Mouse (Mus musculus) neutrophil, adult 5-6 weeks (primary cell): ENCODE measurements around the gene Vps29. TPM values are rescaled to one million over a fixed set of nuclear protein-coding genes. Genes with fewer than 3 reads are reported as not detected.

Experiments used
- ATAC-seq: fragments of 151-379, 151-347 bp; 2 replicates; pipeline ENCODE4 v1.8.0; 2017; ENCODE audit warnings: mild to moderate bottlenecking, moderate TSS enrichment; ENCODE audit not compliant: insufficient number of reproducible peaks, poor library complexity, low FRiP score, severe bottlenecking; ENCODE audit errors: extremely low read depth
- total RNA-seq: library from RNA; stranded (forward); fragments of 200-1000 nt; gene quantifications from 2 replicates; pipeline ENCODE4 v1.2.3, GENCODE M21; 2017

Vps29 gene
- total RNA-seq, 1 experiment from 2014 or later: 60.3 TPM

DNA sequence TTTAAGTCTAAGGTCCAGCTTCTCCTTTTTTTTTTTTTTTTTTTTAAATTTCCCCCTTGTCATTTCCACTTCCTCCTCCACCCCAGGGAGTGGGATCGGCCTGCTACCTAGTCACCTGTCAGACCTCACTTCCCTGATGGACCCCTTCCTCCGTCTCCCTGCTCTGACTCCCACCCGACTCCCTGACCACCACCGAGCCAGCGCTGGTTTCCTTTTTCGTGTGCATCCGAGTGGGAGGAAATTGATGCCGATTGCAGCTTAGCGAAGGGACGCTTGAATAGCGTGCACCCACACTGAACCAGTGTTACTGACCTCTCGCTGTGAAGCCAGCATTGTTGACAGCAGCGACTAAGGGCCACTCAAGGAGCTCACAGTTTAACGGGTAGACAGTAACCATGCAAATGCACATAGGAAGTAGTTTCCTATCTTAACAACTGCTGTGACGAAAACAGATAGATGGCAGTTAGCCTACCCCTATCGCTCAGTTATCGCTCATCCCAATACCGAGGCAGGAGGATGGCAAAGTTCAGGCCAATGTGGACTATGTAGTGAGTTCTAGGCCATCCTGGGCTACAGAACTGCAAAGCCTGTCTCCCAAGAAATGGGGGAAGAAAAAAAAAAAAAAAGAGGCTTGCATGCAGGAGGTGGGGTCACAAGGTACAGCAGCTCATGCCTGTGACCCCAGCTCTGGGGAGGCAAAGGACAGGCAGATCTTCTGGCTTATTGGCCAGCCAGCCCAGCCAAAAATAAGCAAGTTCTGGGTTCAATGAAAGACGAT, 38.2 kb downstream of the Vps29 start:
- peak; percentile 33; the same call in 1 of the 2 replicates for ATAC-seq

DNA sequence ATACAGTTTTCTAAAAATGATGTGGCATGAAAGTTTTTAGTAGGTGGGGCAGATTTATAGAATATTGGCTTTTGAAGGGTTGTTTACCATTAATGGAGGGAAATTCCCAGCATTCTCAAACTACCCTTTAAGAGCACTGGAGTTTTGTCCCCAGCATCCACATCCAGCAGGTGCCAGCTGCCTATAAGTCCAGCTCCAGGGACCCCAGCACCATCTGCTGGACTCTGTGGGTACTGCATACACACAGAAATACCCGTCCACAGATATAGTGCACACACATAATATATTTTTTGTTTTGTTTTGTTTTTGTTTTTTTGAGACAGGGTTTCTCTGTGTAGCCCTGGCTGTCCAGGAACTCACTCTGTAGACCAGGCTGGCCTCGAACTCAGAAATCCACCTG, 39.7 kb downstream of the Vps29 start:
- ATAC-seq: peak; percentile 62; the same call in 1 of the 2 replicates

DNA sequence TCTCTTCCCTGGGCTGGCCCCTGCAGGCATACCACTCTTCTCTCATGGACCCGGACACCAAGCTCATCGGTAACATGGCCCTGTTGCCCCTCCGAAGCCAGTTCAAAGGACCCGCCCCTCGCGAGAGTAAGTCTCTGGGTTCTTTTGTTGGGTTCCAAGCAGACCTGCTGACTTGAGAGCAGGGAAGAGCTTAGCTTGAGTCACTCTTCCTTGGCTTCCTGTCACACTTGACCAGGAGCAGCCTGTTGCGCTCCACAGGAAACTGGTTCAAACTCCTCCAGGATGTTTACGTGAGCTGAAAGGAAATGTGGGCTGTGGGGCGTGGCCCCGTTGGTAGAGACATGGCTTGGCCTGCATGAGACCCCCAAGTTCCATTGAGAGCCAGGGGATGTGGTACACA, 42.6 kb downstream of the Vps29 start:
- ATAC-seq: no peak

DNA sequence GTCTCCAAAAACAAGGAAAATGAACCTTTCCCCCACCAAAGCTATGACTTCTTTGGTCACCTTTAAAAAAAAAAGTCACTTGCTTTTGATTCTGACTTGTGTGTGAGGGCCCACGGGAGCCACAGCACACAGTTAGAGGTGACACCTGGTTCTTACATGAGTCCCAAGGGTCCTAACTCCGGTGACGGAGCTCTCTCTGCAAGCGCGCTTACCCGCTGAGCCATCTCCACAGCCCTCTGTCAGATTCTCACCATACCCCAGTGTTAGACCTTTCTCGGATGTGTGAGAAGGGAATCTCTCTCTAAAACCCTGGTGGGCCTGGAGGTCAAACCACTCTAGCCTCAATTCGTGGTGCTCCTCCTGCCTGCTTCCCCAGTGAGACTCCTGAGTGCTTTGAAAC, 43.3 kb downstream of the Vps29 start:
- ATAC-seq: peak; percentile 28; the same call in 1 of the 2 replicates

DNA sequence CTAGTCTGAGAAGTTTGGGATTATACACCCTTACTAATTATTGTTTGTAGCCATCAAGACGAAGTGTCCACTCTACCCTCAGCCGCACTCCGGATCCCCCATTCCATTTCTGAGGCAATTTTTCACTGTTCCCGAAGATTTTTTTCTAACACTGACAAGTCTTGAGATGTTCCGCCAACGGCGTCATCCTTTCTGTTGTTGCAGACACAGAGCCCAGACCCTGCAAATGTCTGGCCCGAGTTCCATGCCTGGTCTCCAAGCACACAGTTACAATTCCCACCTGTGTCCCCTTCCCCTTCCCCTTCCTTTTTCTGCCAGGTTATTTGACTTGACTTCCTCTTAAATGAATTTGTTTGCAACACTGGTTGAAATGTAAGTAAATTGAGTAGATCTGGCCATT, 45.7 kb downstream of the Vps29 start:
- ATAC-seq: no peak

DNA sequence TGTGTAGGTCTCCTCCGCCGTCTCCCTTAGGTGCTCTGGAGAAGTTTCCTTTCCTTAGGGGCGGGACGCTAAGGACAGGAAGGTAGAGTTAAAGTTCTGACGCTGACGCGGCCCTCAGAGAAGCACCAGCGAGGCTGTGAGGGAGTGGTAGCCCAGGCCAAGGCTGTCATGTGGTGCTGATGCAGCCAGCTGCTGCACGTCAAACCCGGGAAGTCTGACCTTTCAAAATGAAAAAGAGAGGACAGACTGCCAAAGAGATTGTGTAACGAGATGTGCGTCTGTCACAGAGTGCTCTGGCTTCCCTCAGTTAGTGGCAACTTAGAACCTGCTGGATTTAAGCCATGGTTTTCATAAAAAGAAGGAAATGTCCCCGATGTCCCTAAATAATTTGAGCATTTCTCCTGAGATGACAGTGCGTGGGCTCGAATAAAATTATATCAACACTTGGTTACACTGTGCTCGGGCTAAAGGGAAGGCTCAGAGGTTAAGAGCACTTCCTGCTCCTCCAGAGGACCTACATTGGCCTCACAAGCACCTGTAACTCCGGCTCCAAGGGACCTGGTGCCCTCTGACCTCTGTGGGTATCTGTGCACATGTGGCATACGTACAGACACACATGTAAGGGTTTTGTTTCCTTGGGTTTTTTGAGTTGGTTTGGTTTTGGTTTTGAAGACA, 46.6 kb downstream of the Vps29 start:
- no peak for ATAC-seq

DNA sequence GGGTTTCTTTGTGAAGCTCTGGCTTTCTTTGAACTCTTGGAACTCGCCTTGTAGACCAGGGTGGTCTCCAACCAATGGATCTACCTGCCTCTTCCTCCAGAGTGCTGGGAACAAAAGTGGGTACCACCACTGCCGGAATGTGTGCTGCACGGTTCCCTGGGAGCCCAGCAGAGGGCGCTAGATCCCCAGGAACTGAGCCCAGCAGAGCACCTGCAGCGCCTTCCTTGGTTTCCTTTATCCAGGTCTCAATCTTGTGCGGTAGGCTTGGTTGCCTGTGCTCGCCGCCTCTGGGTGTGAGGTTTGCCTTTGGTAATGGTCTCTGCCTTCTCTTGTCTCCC, 47.1 kb downstream of the Vps29 start:
- ATAC-seq: peak; percentile 37; the same call in 1 of the 2 replicates

DNA sequence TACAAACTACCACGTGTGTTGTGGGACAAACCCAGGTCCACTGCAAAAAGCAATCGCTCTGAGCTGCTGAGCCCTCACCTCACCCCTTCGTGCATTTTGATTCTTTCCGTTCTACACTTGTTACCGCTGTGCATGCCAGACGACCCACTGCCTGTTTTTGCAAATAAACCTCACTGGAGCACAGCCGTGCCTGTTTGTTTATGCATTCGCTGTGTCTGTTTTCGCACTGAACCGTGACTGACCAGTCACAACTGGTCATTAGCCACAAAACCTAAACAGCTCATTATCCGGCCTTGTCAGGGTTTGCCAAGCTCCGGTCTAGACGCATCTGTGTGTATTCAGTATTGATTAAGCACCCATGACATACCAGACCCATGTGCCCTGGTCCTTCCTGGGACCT, 48.0 kb downstream of the Vps29 start:
- ATAC-seq: no peak

DNA sequence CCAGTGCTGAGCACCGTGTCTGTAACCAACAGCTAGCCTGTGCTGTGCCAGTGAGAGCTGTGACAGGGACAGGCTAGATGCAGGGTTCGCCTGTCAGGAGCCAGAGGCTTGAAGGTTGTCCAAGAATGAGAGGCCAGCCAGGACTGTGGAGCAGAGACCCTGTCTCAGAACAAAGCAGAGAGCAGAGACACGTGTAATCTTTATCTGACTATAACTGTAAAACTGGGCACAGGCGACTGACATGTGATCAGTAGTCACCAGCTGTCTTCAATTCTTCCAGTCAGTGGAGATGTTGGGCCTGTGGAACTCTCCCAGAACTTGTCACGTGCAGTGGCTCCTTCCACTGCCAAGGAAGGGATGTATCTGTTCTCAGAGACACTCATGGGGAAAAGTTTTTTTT, 48.6 kb downstream of the Vps29 start:
- ATAC-seq: no peak

DNA sequence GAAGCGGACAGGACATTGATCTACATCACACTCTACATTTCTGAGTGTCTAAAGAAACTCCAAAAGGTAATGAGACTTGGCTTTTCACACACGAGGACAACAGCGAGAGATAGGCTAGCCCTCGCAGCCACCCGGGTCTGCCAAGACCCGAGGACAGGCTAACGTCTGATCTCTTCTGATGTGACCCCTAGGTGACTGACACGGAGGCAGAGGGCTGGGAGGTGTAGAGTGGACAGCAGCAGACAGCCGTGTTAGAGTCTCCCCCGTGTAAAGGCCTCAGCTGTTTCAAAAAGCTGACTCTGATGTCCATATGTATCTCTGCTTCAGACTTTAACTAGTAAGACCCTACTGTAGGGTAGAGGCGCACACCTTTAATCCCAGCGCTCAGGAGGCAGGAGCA, 49.2 kb downstream of the Vps29 start:
- no peak for ATAC-seq

DNA sequence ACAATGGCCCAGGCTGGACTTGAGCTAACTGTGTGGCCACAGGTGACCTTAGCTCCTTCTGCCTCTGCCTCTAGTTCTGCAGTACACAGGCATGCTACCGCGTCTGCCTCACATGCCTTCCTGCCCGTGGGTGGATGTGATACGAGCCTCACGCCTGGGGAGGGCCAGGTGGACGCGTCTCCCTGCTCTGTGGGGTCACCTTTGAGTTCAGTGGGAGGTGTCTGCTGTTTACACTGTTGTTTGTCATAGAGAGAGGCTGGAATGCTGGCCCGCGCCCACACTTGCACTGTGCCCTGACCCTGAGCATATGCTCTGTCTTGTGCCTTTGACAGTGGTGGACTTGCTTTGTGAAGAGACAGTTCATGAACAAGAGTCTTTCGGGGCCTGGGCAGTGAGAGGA, 51.4 kb downstream of the Vps29 start:
- no peak for ATAC-seq

DNA sequence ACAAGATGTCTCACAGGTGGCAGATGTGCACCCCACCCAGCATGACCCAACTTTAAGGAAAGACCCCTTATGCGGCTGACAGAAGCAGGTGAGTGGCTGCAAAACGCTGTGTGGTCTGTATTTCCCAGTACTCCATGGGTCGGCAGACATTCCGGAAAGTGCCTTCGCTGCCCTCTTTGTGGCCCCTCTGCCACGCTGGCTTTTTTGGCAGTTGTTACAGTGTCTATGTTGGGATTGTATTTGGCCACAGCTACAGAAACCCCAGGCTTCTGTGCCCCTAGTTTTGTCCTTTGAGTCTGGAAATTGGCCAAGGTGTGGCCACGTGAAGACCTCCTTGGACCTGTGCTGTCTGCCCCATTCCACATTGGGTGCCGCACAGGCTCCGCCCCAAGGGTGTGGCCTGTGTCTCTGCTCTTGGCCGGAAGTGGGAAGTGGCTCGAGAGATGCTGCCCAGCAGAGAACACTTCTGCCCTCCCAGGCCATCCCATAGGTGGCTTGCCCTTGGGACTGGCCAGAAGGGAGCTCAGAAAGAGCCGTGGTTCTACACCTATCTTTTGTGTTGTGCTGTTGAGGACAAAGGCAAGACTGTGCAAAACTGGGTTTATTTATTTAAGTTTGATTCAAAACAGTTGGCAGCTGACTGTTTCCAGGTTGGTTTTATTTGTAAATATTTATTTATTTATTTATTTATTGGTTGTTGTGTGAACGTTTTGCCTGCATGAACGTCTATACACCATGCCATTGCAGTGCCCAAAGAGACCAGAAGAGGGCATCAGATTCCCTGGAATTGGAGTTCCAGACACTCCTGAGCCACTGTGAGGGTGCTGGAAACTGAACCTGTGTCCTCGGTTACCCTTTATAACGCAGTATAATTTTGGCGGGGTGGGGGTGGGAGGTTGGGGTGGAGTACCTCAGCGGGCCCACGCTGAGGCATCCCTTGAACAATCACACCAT, 55.8 kb downstream of the Vps29 start:
- ATAC-seq: no peak

DNA sequence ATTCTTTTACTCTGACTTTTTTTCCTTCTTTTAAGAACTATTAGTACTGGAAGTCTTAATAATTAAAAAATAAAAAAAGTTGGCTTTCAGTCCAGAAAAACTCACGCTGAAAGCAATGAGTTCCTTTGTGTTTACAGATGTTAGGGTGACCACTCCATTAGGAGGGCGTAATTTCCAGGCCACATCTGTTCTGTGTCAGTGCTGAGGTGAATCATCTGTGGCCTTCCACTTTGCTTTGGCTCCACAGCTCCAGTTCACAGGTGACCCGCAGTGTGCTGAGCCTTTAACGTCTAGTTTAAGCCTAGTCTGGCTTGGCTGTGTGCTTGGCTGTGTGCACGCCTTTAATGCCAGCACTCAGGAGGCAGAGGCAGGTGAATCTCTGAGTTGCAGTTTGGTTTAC, 57.7 kb downstream of the Vps29 start:
- ATAC-seq: no peak

DNA sequence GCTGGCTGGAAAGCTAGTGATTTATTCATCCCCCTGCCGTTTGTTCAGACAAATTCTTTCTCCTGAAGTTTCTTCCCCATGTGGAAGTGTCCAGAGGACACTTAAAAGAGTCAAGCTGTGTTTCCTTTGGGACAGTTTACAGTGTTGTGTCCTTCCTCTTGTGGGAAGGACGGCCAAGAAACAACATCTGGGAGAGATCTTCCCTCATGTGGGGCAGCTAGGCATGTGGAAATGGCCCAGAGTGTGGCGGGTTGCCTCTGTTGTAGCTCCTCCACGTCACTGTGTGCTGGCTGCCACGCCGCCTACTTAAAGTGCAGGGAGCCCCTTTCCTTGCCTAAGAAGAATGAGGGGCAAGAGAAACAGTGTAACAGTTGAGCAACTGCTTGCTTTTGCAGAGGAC, 58.7 kb downstream of the Vps29 start:
- no peak for ATAC-seq

DNA sequence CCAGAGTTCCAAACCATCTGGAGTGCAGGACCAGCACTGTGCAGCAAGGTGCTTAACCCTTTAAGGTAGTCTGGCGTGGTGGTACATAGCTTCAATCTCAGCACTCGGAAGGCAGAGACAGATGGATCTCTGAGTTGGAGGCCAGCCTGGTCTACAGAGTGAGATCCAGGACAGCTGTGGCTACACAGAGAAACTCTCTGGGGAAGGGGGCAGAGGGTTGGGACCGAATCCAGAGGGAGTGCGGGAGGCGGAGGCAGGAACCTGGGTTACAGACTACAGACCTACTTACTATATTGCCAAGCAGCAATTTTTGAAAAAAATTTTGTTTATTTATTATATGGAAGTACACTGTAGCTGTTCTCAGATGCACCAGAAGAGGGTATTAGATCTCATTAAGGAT, 60.2 kb downstream of the Vps29 start:
- no peak for ATAC-seq

Other genes starting within 250 kb of the Vps29 start
- gene Ccdc63, start 213.5 kb upstream of the Vps29 start, total RNA-seq: 1.1 and 2.0 TPM in 2 replicates
- gene Ppp1cc, start 196.1 kb upstream of the Vps29 start, total RNA-seq: 282 and 304 TPM in 2 replicates
- gene Hvcn1, start 147.6 kb upstream of the Vps29 start, total RNA-seq: 256 TPM in 2 replicates
- 27.6 and 39.9 TPM in 2 replicates for gene Tctn1, start 89.9 kb upstream of the Vps29 start, total RNA-seq
- gene Pptc7, start 70.0 kb upstream of the Vps29 start, total RNA-seq: 43.0 and 46.2 TPM in 2 replicates
- gene Rad9b, start 136 bp upstream of the Vps29 start, total RNA-seq: 13.3 and 14.2 TPM in 2 replicates
- 35.0 and 40.5 TPM in 2 replicates for gene Gpn3, start 17.5 kb downstream of the Vps29 start, total RNA-seq
- 9.3 and 12.1 TPM in 2 replicates for gene Fam216a, start 18.0 kb downstream of the Vps29 start, total RNA-seq
- 766 and 832 TPM in 2 replicates for gene Arpc3, start 37.5 kb downstream of the Vps29 start, total RNA-seq
- 24.6 and 34.6 TPM in 2 replicates for gene Anapc7, start 67.3 kb downstream of the Vps29 start, total RNA-seq
- 43.3 and 54.9 TPM in 2 replicates for gene Atp2a2, start 147.9 kb downstream of the Vps29 start, total RNA-seq